Mouse (Mus musculus) MEL (cell line): ENCODE measurements around the gene Gm49388. TPM values are rescaled to one million over a fixed set of nuclear protein-coding genes. Genes with fewer than 3 reads are reported as not detected.

ENCODE experiments used
- DNase-seq: peaks from one replicate; pipeline ENCODE4 v3.0.0; 2011; ENCODE audit warnings: low read depth, low spot score
- H3K27ac ChIP-seq: 2 replicates; pipeline ENCODE4 v1.5.1; 2012; ENCODE audit warnings: low read depth, mild to moderate bottlenecking, control low read depth, low read length, moderate library complexity; ENCODE audit not compliant: control insufficient read depth
- H3K27me3 ChIP-seq, 2 experiments: fragments of 150-350 bp in 1 of 2; sonication (generic) in 1 of 2; 2 replicates each; pipeline ENCODE4 v1.6.1; 2012; ENCODE audit warnings: low read length in 2 of 2, mild to moderate bottlenecking in 2 of 2, improper control_type of control experiment in 1 of 2, moderate library complexity in 1 of 2; ENCODE audit not compliant: insufficient read depth in 2 of 2, control insufficient read depth in 1 of 2
- H3K36me3 ChIP-seq, 2 experiments: 2 replicates each; pipeline ENCODE4 v1.6.1; 2012 to 2014; ENCODE audit warnings: low read length in 2 of 2, improper control_type of control experiment in 1 of 2, inconsistent platforms in 1 of 2, mild to moderate bottlenecking in 1 of 2; ENCODE audit not compliant: insufficient read depth in 2 of 2, control insufficient read depth in 1 of 2
- H3K4me1 ChIP-seq, 2 experiments: fragments of 150-350 bp in 1 of 2; sonication (generic) in 1 of 2; 2 replicates each; pipeline ENCODE4 v1.6.1; 2012; ENCODE audit warnings: low read length in 2 of 2, improper control_type of control experiment in 1 of 2, mild to moderate bottlenecking in 1 of 2; ENCODE audit not compliant: insufficient read depth in 2 of 2, control insufficient read depth in 1 of 2
- H3K4me3 ChIP-seq, 2 experiments: fragments of 150-350 bp in 1 of 2; sonication (generic) in 1 of 2; 2 replicates each; pipeline ENCODE4 v1.5.1; 2012; ENCODE audit warnings: low read depth in 2 of 2, low read length in 2 of 2, mild to moderate bottlenecking in 2 of 2, moderate library complexity in 2 of 2, control low read depth in 1 of 2, improper control_type of control experiment in 1 of 2; ENCODE audit not compliant: control insufficient read depth in 1 of 2, insufficient read depth in 1 of 2
- H3K79me2 ChIP-seq: 2 replicates; pipeline ENCODE4 v1.6.1; 2012; ENCODE audit warnings: mild to moderate bottlenecking, low read length, moderate library complexity; ENCODE audit not compliant: control insufficient read depth, poor library complexity, insufficient read depth
- H3K9ac ChIP-seq: 2 replicates; pipeline ENCODE4 v1.6.1; 2012; ENCODE audit warnings: low read depth, mild to moderate bottlenecking, control low read depth, low read length, moderate library complexity; ENCODE audit not compliant: control insufficient read depth, poor library complexity, severe bottlenecking
- H3K9me3 ChIP-seq: fragments of 150-350 bp; sonication (generic); replicated peaks from 2 replicates; pipeline ENCODE4 v1.6.1; 2012; ENCODE audit warnings: mild to moderate bottlenecking, low read length, improper control_type of control experiment, moderate library complexity; ENCODE audit not compliant: insufficient read depth
- ELF1 ChIP-seq: IDR thresholded peaks from 2 replicates; pipeline ENCODE4 v1.6.1; 2014; ENCODE audit warnings: low read depth, mild to moderate bottlenecking, inconsistent platforms, low read length, improper control_type of control experiment, moderate library complexity
- EP300 ChIP-seq, 2 experiments: IDR thresholded peaks; 2 replicates each; pipeline ENCODE4 v1.6.1; 2011; ENCODE audit warnings: improper control_type of control experiment in 2 of 2, low read length in 2 of 2, low read depth in 1 of 2, mild to moderate bottlenecking in 1 of 2
- ETS1 ChIP-seq: IDR thresholded peaks from 2 replicates; pipeline ENCODE4 v1.6.1; 2012; ENCODE audit warnings: low read depth, mild to moderate bottlenecking, inconsistent platforms, low read length, improper control_type of control experiment, moderate library complexity
- GABPA ChIP-seq: IDR thresholded peaks from 2 replicates; pipeline ENCODE4 v1.6.1; 2012; ENCODE audit warnings: low read depth, mild to moderate bottlenecking, inconsistent platforms, low read length, improper control_type of control experiment, moderate library complexity
- KAT2A ChIP-seq: conservative IDR thresholded peaks from 2 replicates; pipeline ENCODE4 v1.6.1; 2012; ENCODE audit warnings: low read depth, low read length, improper control_type of control experiment, inconsistent platforms
- MAX ChIP-seq: IDR thresholded peaks from 2 replicates; pipeline ENCODE4 v1.6.1; 2011; ENCODE audit warnings: low read length, improper control_type of control experiment
- MYB ChIP-seq: IDR thresholded peaks from 2 replicates; pipeline ENCODE4 v1.6.1; 2011; ENCODE audit warnings: mild to moderate bottlenecking, low read depth, low read length, improper control_type of control experiment
- MYC ChIP-seq: IDR thresholded peaks from 2 replicates; pipeline ENCODE4 v1.6.1; 2011; ENCODE audit warnings: low read depth, mild to moderate bottlenecking, low read length, improper control_type of control experiment, moderate library complexity
- POLR2AphosphoS2 ChIP-seq: IDR thresholded peaks from 2 replicates; pipeline ENCODE4 v1.6.1; 2011; ENCODE audit warnings: low read length, improper control_type of control experiment
- POLR2AphosphoS5 ChIP-seq: IDR thresholded peaks from 2 replicates; pipeline ENCODE4 v1.6.1; 2012; ENCODE audit warnings: low read depth, borderline replicate concordance, mild to moderate bottlenecking, inconsistent platforms, low read length, moderate library complexity, mixed read lengths
- SIN3A ChIP-seq: IDR thresholded peaks from 2 replicates; pipeline ENCODE4 v1.6.1; 2012; ENCODE audit warnings: low read length, improper control_type of control experiment, inconsistent platforms
- TAL1 ChIP-seq: IDR thresholded peaks from 2 replicates; pipeline ENCODE4 v1.6.1; 2012; ENCODE audit warnings: mild to moderate bottlenecking, inconsistent platforms, low read length, moderate library complexity, mixed read lengths
- TBP ChIP-seq: IDR thresholded peaks from 2 replicates; pipeline ENCODE4 v1.8.0; 2011; ENCODE audit warnings: low read depth, low read length, improper control_type of control experiment
- UBTF ChIP-seq: IDR thresholded peaks from 2 replicates; pipeline ENCODE4 v1.6.1; 2012; ENCODE audit warnings: low read depth, mild to moderate bottlenecking, inconsistent platforms, low read length, improper control_type of control experiment, moderate library complexity, borderline replicate concordance; ENCODE audit not compliant: insufficient read depth
- USF1 ChIP-seq: IDR thresholded peaks from 2 replicates; pipeline ENCODE4 v1.6.1; 2014; ENCODE audit warnings: low read depth, mild to moderate bottlenecking, inconsistent platforms, low read length, improper control_type of control experiment, moderate library complexity
- ZNF384 ChIP-seq: IDR thresholded peaks from 2 replicates; pipeline ENCODE4 v1.6.1; 2012; ENCODE audit warnings: low read depth, mild to moderate bottlenecking, inconsistent platforms, low read length, improper control_type of control experiment
- polyA plus RNA-seq, 2 experiments: library from polyadenylated mRNA; stranded (reverse) in 1 of 2; unstranded in 1 of 2; fragments of >175 nt in 1 of 2; fragments of >200 nt in 1 of 2; gene quantifications; 2 replicates each; pipeline versions ENCODE4 v1.2.1 to v1.2.4; 2012; ENCODE audit warnings: low replicate concordance in 2 of 2, low read depth in 1 of 2; ENCODE audit not compliant: insufficient read length in 2 of 2, insufficient read depth in 1 of 2, missing spikeins in 1 of 2
- total RNA-seq: library from RNA; depleted of rRNA; stranded (reverse); fragments of 300-350 nt; gene quantifications from 2 replicates; pipeline ENCODE4 v1.2.3, GENCODE M21; 2012

Gene Gm49388
- total and polyA plus RNA-seq, 3 experiments = 0.73 to 1.3 TPM; not detected in 1

- TF ChIP-seq ELF1 (no peak), GABPA (no peak), TBP (no peak), POLR2AphosphoS5 (no peak)
Observed at GRCm38 (mm10) chr7:127778350-127778749, 7.1 kb upstream of the Gm49388 start (continued).

DNA sequence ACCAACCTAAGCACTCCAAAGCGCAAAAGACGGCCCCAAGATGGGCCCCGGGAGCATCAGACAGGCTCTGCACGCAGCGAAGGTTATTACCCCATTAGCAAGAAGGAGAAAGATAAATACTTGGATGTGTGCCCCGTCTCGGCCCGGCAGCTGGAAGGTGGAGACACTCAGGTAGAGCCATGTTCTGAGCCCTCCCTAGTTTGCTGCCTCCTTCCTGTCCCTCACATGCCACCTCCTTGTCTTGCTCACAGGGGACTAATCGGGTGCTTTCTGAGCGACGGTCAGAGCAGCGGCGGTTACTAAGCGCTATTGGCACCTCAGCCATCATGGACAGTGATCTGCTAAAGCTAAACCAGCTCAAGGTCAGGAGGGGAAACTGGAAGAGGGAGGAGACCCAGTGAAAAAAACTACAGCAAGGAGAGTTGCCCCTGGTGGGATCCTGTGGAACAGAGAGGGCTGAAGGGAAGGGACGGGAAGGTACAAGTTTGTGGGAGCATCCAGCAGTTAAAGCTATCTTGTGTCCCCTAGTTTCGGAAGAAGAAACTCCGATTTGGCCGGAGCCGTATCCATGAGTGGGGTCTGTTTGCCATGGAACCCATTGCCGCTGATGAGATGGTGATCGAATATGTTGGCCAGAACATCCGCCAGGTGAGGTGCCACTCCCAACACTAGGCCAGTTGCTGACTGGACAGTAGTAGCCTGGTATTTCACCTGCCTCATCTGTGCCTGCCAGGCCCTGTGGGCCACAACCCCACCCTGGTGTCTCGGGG, 11.9 kb downstream of the Gm49388 start:
- DNase-seq = no peak
- Histone ChIP-seq H3K4me3 (no peak overlapping the region), H3K9ac (no peak overlapping the region), H3K79me2 (no peaks in the 10 kb centered on the region), H3K27me3 (no peaks in the 10 kb centered on the region), H3K4me1 (no peaks in the 10 kb centered on the region), H3K27ac (no peak overlapping the region), H3K9me3 (no peaks in the 10 kb centered on the region), H3K36me3 (peaks cover 0 to 11% of the 10 kb centered on the region in 2 experiments; a peak in 2 of 4 replicates)
- TF ChIP-seq POLR2AphosphoS2 (peak; percentile 25; the same call in 1 of the 2 replicates), MYC (no peak), KAT2A (no peak)

GRCm38 (mm10) chr7:127798591-127798990, 13.2 kb downstream of the Gm49388 start:
- H3K79me2 ChIP-seq = no peaks in the 10 kb centered on the region
- H3K27ac ChIP-seq = no peak overlapping the region
- H3K9me3 ChIP-seq = no peaks in the 10 kb centered on the region
- H3K4me3 ChIP-seq = no peak overlapping the region
- no peaks in the 10 kb centered on the region for H3K4me1 ChIP-seq
- no peak for TF ChIP-seq TAL1
- TF ChIP-seq ZNF384 = no peak
- TF ChIP-seq MAX = no peak
- no peak for TF ChIP-seq EP300 (IDR thresholded peaks at IDR 0.05; ENCODE audit: low read depth in 1 of 2, low read length in 2 of 2)
- no peak for TF ChIP-seq SIN3A
- peaks cover 0 to 5% of the 10 kb centered on the region in 2 experiments; a peak in 2 of 4 replicates for H3K36me3 ChIP-seq
- no peaks in the 10 kb centered on the region for H3K27me3 ChIP-seq
- no peak overlapping the region for H3K9ac ChIP-seq
- no peak for DNase-seq

DNA sequence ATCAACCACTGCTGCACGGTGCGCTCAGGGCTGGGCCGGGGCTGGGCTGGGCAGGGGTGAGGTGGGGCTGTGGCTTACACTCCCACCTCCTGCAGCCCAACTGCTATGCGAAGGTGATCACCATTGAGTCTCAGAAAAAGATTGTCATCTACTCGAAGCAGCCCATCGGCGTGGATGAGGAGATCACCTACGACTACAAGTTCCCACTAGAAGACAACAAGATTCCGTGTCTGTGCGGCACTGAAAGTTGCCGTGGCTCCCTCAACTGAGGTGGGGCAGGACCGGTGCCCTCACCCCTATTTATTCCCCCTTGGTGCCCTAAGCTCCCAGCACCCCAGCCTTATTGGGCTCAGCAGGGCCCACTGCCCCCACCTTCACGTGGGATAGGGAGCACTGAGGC, 13.8 kb downstream of the Gm49388 start:
- H3K27me3 ChIP-seq = no peaks in the 10 kb centered on the region
- no peak for TF ChIP-seq USF1
- TF ChIP-seq UBTF = no peak
- no peak for TF ChIP-seq MYB
- TF ChIP-seq ETS1 = no peak
- TF ChIP-seq, all 39 proteins: peak for 0
- Histone ChIP-seq H3K4me1 (peaks cover 0 to 2% of the 10 kb centered on the region in 2 experiments; a peak in 2 of 4 replicates), H3K9ac (no peak overlapping the region), H3K4me3 (no peak overlapping the region), H3K79me2 (no peaks in the 10 kb centered on the region), H3K27ac (no peak overlapping the region), H3K9me3 (no peaks in the 10 kb centered on the region), H3K36me3 (peaks cover 0 to 5% of the 10 kb centered on the region in 2 experiments; a peak in 1 of 4 replicates)
- DNase-seq = no peak
